Mouse (Mus musculus) heart, embryonic 14.5 days (tissue): ENCODE measurements around the gene Optc. TPM values are rescaled to one million over a fixed set of nuclear protein-coding genes. Genes with fewer than 3 reads are reported as not detected.

Experiments used
- ATAC-seq: fragments of 200-750 bp; cut with Nextera tagmentation; 2 replicates; pipeline ENCODE4 v1.8.0; 2017; ENCODE audit warnings: low read depth, moderate TSS enrichment; ENCODE audit not compliant: insufficient number of reproducible peaks, insufficient read depth, low FRiP score
- H3K27ac ChIP-seq, 2 experiments: fragments of 200-500 bp in 1 of 2; fragments of 300-500 bp in 1 of 2; sonication (generic) in 1 of 2; replicated peaks in 1 of 2; 2 replicates each; pipeline ENCODE4 v1.5.1; 2012 to 2014; ENCODE audit warnings: low read depth in 2 of 2, low read length in 2 of 2, control low read depth in 1 of 2, mild to moderate bottlenecking in 1 of 2, mixed read lengths in 1 of 2; ENCODE audit not compliant: control insufficient read depth in 1 of 2, insufficient read depth in 1 of 2
- H3K27me3 ChIP-seq: fragments of 300-500 bp; sonication (generic); 2 replicates; pipeline ENCODE4 v1.6.1; 2014; ENCODE audit warnings: mild to moderate bottlenecking, low read length, control low read depth; ENCODE audit not compliant: control insufficient read depth, insufficient read depth
- H3K36me3 ChIP-seq: fragments of 300-500 bp; sonication (generic); 2 replicates; pipeline ENCODE4 v1.6.1; 2014; ENCODE audit warnings: mild to moderate bottlenecking, control low read depth, low read length, mixed read lengths; ENCODE audit not compliant: control insufficient read depth, insufficient read depth
- H3K4me1 ChIP-seq, 2 experiments: fragments of 200-500 bp in 1 of 2; fragments of 300-500 bp in 1 of 2; sonication (generic) in 1 of 2; 2 replicates each; pipeline ENCODE4 v1.6.1; 2012 to 2014; ENCODE audit warnings: low read length in 2 of 2, control low read depth in 1 of 2, mixed read lengths in 1 of 2; ENCODE audit not compliant: control insufficient read depth in 2 of 2, insufficient read depth in 2 of 2
- H3K4me2 ChIP-seq: fragments of 300-500 bp; sonication (generic); 2 replicates; pipeline ENCODE4 v1.6.1; 2014; ENCODE audit warnings: mild to moderate bottlenecking, low read length
- H3K4me3 ChIP-seq, 2 experiments: fragments of 200-500 bp in 1 of 2; fragments of 300-500 bp in 1 of 2; sonication (generic) in 1 of 2; 2 replicates each; pipeline ENCODE4 v1.5.1; 2012 to 2014; ENCODE audit warnings: low read length in 2 of 2, mild to moderate bottlenecking in 2 of 2, control low read depth in 1 of 2, low read depth in 1 of 2, moderate library complexity in 1 of 2; ENCODE audit not compliant: control insufficient read depth in 1 of 2, insufficient read depth in 1 of 2
- H3K9ac ChIP-seq: fragments of 300-500 bp; sonication (generic); 2 replicates; pipeline ENCODE4 v1.6.1; 2014; ENCODE audit warnings: mild to moderate bottlenecking, low read length
- H3K9me3 ChIP-seq: fragments of 300-500 bp; sonication (generic); 2 replicates; pipeline ENCODE4 v1.6.1; 2016; ENCODE audit warnings: low read length, control low read depth; ENCODE audit not compliant: control insufficient read depth
- WGBS: fragments of 180-500 bp; shearing (Covaris S2); extraction: QIAGEN DNeasy Blood & Tissue Kit; methylation state at CpG from one replicate; pipeline ENCODE4 v1.1.7; 2014; 5-methylcytosine and 5-hydroxymethylcytosine counted together
- polyA plus RNA-seq: library from polyadenylated mRNA; unstranded; fragments of >200 nt; fragmentation: Nextera tagmentation; extraction: Ambion mirVana; gene quantifications from 2 replicates; pipeline ENCODE4 v1.2.1, GENCODE M21; 2014

Optc gene
- polyA plus RNA-seq, 1 experiment from 2014 or later: 0.47 TPM

DNA sequence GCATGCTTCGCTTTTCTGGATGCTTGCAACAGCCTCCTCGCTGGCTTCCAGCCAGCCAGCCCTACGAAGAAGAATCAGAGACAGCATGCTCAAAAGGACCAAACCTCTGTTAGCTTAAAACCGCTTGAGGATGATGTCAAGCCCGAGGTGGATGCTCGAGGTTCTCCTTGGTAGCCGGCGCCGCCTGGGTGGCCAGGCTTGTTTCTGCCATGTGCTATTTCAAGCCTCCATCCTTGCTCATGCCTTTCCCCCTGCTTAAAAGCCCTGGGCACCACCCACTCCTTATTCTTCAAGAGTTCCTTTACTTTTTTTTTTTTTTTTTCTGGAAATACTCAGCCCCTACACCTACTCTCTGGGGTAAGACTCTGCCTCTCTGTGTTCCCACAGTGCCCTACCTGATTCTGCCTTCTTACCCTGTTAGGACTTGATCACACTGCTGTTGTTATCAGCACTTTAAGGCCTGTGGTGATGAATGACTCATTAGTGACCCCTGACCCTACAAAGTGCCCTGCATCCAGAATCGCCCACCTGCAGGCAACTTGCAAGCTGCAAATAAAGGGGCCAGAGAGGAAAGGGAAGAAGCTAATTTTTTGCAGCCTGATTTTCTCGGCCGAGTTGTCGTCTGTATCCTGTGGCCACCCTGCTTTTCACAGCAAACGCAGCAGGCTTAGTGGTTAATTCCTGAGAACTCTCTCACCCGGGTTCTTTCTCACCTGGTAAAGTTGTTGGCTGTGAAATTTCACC is 52.4 kb downstream of the Optc start:
- H3K9ac ChIP-seq: peak overlapping the region; percentile 28; the same call in 1 of the 2 replicates
- no peaks in the 10 kb centered on the region for H3K9me3 ChIP-seq
- no peak overlapping the region for H3K27ac ChIP-seq
- no peaks in the 10 kb centered on the region for H3K27me3 ChIP-seq
- ATAC-seq: no peak
- H3K36me3 ChIP-seq: no peaks in the 10 kb centered on the region
- peaks cover 12 to 21% of the 10 kb centered on the region in 2 experiments for H3K4me1 ChIP-seq
- H3K4me2 ChIP-seq: peak overlapping the region; percentile 59
- H3K4me3 ChIP-seq: peak overlapping the region; percentile 30 to 31
- 14% methylated on average over 15 of the region's 15 CpGs for WGBS

DNA sequence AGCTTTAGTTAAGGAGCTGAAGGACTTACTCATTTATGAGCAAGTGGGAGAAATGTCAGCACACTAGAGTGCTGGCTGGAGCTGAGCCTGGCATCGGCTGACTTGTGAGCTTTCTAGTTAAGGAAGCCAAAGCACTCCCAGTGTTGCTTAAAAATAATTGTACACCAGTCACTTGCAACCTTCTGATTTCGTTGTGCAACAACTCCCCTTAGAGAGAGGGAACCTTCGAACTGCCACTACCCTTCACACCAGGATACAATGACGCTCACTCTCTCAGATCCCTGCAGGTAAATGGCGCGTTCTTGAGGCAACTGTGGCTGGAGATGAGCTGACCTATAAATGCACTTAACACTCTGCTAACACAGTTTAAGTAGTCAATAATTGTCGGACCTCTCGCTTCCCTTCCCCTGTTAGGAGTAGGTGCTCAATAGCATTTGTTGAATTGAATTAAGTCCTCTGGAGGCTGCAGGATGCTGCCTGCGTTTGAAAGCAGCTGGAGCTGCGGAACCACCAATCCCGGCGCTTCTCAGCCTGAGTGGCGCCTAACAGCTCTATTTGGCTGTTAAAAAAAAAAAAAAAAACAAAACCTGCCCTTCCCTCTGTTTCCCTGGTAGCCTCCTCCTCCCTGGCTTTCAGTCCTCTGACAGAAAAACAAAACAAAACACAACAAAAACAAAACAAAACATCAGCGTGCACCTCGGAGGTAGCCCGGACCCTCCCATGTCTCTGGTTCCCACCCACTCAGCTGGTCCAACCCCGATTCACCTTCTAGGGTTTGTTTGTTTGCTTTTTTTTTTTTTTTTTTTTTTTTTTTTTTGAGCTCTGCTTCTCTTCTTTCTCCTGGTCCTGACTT is 53.2 kb downstream of the Optc start:
- ATAC-seq: no peak
- Histone ChIP-seq H3K36me3 (no peaks in the 10 kb centered on the region), H3K4me3 (peak overlapping the region; percentile 30 to 31), H3K27ac (no peak overlapping the region), H3K4me2 (peak overlapping the region; percentile 59), H3K27me3 (no peaks in the 10 kb centered on the region), H3K9me3 (no peaks in the 10 kb centered on the region), H3K4me1 (peaks cover 11 to 21% of the 10 kb centered on the region in 2 experiments), H3K9ac (peak overlapping the region; percentile 28; the same call in 1 of the 2 replicates)
- 3% methylated on average over 17 of the region's 17 CpGs for WGBS

Other genes starting within 250 kb of the Optc start
- gene Zbed6, start 247.1 kb downstream of the Optc start, polyA plus RNA-seq: not detected in 2 replicates
- 6.9 and 8.0 TPM in 2 replicates for gene Gm38394, start 246.7 kb downstream of the Optc start, polyA plus RNA-seq
- 0.44 and 0.45 TPM in 2 replicates for gene Lax1, start 217.9 kb downstream of the Optc start, polyA plus RNA-seq
- 18.7 and 21.3 TPM in 2 replicates for gene Atp2b4, start 107.0 kb downstream of the Optc start, polyA plus RNA-seq
- 2.1 and 2.7 TPM in 2 replicates for gene Prelp, start 13.4 kb upstream of the Optc start, polyA plus RNA-seq
- 15.9 and 18.0 TPM in 2 replicates for gene Fmod, start 129.3 kb upstream of the Optc start, polyA plus RNA-seq
- 34.7 and 36.9 TPM in 2 replicates for gene Btg2, start 171.1 kb upstream of the Optc start, polyA plus RNA-seq
- gene Chit1, start 203.2 kb upstream of the Optc start, polyA plus RNA-seq: 0.46 and 0.96 TPM in 2 replicates